Mouse (Mus musculus): ENCODE measurements around the gene Ptprs. TPM values are rescaled to one million over a fixed set of nuclear protein-coding genes. Genes with fewer than 3 reads are reported as not detected.

The Ptprs gene
- polyA plus RNA-seq, 1 experiment from 2014 or later = 229 TPM

DNA sequence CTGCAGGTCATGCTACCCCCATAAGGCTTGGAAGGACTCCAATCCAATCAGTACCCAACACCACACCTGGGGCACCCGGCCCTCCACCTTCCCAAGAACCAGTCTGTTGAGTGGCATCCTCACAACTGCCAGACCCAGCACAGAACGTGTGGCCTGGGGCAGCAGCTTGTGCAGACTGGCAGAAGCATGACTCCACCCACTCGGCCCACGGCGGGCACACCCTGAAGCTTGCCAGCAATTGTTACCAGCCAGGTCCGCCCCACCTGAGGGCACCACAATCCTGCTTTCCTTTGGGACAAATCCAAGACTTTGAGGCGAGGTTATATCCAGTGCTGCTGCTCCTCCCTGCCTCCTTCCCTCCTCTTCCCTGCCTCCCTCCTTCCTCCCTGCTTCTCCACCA is 11.5 kb downstream of the Ptprs start:
- Histone ChIP-seq H3K4me1 (ENCODE audit: control insufficient read depth, insufficient read depth, low read depth, low read length) (peaks cover 75% of the 10 kb centered on the region), H3K27ac (ENCODE audit: low read depth, low read length) (no peak overlapping the region)

DNA sequence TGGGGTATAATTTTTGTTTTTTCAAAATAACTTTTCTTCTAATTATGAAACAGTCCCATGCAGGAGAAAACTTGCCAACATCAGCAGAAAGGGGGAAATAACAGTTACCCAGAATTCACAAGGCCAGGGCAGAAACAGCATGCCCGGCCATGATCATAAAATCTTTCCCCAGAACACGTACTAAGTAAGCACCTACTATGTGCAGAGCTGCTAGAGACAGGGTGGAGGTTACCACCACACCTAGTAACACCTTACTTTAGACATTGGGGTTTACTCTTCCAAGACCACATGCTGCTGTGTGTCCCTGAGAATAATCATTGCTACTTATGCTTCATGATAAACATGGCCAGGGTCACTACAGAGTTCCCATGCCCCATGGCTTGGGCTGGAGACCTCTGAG is 11.9 kb downstream of the Ptprs start:
- no peak overlapping the region for H3K9ac ChIP-seq (ENCODE audit: low read depth, low read length)
- H3K4me3 ChIP-seq (ENCODE audit: low read length) = no peak overlapping the region
- WGBS = 91% methylated on average over 2 of the region's 2 CpGs
- peaks cover 73% of the 10 kb centered on the region for H3K4me1 ChIP-seq (ENCODE audit: control insufficient read depth, insufficient read depth, low read depth, low read length)
- ATAC-seq = no peak
- H3K4me2 ChIP-seq (ENCODE audit: low read length) = no peak overlapping the region
- no peaks in the 10 kb centered on the region for H3K9me3 ChIP-seq (ENCODE audit: control insufficient read depth, low read length)
- no peaks in the 10 kb centered on the region for H3K27me3 ChIP-seq (replicated peaks; ENCODE audit: control insufficient read depth, insufficient read depth, low read length)
- H3K36me3 ChIP-seq (ENCODE audit: control insufficient read depth, insufficient read depth, low read length) = 0 out of 2 replicates have a peak, but pooled peaks cover 3% of the 10 kb centered on the region
- no peak overlapping the region for H3K27ac ChIP-seq (ENCODE audit: low read depth, low read length)

More for the DNA sequence above, 11.5 kb downstream of the Ptprs start:
- no peak overlapping the region for H3K9ac ChIP-seq (ENCODE audit: low read depth, low read length)
- H3K9me3 ChIP-seq (ENCODE audit: control insufficient read depth, low read length) = no peaks in the 10 kb centered on the region
- ATAC-seq = no peak
- no peak overlapping the region for H3K4me2 ChIP-seq (ENCODE audit: low read length)
- WGBS = 49% methylated on average over 7 of the region's 7 CpGs
- H3K27me3 ChIP-seq (replicated peaks; ENCODE audit: control insufficient read depth, insufficient read depth, low read length) = no peaks in the 10 kb centered on the region
- H3K4me3 ChIP-seq (ENCODE audit: low read length) = no peak overlapping the region
- 0 out of 2 replicates have a peak, but pooled peaks cover 3% of the 10 kb centered on the region for H3K36me3 ChIP-seq (ENCODE audit: control insufficient read depth, insufficient read depth, low read length)

DNA sequence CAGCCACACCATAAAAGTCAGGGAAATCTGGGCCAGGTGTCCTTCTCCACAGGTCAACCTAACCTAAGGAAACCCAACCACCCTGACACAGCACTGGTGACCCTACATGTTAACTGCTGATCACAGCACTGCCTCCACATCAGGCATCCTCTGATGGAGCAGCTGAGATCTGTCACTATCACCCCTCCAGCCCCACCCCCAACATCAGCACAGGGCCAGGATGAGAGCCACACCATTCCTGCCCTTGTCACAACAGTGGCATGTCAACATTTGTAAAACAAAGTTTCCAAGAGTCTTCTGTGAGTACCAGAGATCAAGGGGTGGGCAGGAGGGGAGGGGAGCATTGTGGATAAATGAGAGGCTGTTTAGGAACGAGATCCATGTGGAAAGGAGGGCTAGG is 12.8 kb downstream of the Ptprs start:
- 42% methylated on average over 1 of the region's 1 CpGs for WGBS
- Histone ChIP-seq H3K27ac (ENCODE audit: low read depth, low read length) (no peak overlapping the region), H3K9ac (ENCODE audit: low read depth, low read length) (no peak overlapping the region), H3K4me1 (ENCODE audit: control insufficient read depth, insufficient read depth, low read depth, low read length) (peaks cover 65% of the 10 kb centered on the region), H3K4me3 (ENCODE audit: low read length) (no peak overlapping the region), H3K9me3 (ENCODE audit: control insufficient read depth, low read length) (no peaks in the 10 kb centered on the region), H3K4me2 (ENCODE audit: low read length) (no peak overlapping the region), H3K27me3 (replicated peaks; ENCODE audit: control insufficient read depth, insufficient read depth, low read length) (no peaks in the 10 kb centered on the region), H3K36me3 (ENCODE audit: control insufficient read depth, insufficient read depth, low read length) (0 out of 2 replicates have a peak, but pooled peaks cover 2% of the 10 kb centered on the region)
- ATAC-seq = no peak

DNA sequence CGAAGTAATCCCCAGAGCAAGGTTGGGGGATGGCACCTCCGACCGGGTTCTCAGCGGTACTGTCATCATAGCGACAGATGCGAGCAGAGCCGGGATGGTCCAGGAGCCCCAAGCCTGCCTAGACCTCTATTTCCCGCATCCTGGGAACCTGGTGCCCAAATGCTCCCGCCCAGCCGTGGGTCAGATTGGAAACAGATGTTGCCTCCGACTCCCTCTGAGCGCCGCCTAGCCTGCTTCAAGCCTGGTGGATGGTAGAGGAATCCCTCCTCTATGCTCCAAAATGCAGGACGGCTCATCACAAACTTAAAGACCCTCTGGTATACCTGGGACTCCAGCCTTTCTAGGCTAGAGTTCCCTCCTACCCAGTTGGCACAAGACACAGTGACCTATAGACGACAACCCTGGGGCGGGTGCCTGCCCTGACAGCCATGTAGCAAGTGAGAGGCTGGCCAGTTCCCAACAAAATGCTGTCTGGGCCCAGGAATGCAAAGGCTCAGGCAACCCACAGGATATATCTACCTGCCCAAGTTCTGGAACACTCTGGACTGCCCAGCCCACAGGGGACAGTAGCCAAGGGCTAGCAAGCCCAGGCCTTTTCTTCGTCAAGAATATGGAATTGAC is 13.3 kb downstream of the Ptprs start:
- peaks cover 60% of the 10 kb centered on the region for H3K4me1 ChIP-seq (ENCODE audit: control insufficient read depth, insufficient read depth, low read depth, low read length)
- H3K9ac ChIP-seq (ENCODE audit: low read depth, low read length) = peak overlapping the region; percentile 71
- H3K27ac ChIP-seq (ENCODE audit: low read depth, low read length) = peak overlapping the region; percentile 83
- WGBS = 4% methylated on average over 17 of the region's 17 CpGs
- H3K4me2 ChIP-seq (ENCODE audit: low read length) = peak overlapping the region; percentile 89
- H3K4me3 ChIP-seq (ENCODE audit: low read length) = peak overlapping the region; percentile 55
- no peak for ATAC-seq
- no peaks in the 10 kb centered on the region for H3K9me3 ChIP-seq (ENCODE audit: control insufficient read depth, low read length)
- no peaks in the 10 kb centered on the region for H3K27me3 ChIP-seq (replicated peaks; ENCODE audit: control insufficient read depth, insufficient read depth, low read length)
- peaks cover 2% of the 10 kb centered on the region; the same call in 1 of the 2 replicates for H3K36me3 ChIP-seq (ENCODE audit: control insufficient read depth, insufficient read depth, low read length)

DNA sequence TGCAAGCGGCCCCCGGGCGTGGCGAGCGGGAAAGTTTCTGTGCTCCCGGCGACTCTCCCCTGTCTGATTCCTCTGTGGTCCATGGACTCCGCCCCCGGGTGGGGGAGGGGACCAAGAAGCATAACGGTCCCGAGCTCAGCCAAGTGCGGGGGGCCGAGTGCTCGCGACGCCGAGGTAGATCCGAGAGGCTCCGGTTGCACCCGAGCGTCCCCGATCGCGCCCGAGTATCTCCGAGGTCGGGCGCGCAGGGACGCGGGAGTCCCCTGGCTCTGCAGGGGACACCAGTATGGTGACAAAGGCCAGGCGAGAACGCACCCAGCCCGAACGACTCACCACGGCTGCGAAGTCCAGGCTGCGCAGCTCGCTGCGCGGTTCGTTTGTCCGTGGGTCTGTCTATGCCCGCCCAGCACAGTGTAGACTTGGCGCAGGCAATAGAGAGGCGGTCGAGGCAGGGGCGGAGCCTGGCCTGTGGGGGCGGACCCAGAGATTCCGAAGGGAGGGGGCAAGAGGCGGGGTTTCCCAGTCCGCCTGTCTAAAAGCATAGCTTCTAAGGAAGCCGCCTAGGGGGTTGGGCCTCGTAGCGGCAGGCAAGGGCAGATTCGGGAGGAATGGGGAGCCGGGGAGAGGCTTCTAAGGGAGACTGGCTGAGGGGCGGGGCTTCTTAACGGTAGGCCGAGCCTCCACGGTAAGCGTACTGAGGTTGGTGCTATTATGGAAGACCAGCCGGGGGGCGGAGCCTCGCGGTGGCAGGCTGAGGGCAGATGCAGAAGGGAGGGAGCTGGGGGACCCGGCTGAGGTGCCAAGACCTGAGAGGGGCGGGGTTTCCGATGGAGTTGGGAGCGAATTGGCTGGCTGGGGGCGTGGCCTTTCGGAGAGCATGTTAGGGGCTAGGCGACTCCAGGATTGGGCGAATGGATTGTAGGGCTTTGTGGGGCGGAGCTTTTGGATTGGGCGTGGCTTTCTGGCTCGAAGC is 14.2 kb downstream of the Ptprs start:
- Histone ChIP-seq H3K27ac (ENCODE audit: low read depth, low read length) (peak overlapping the region; percentile 83), H3K4me2 (ENCODE audit: low read length) (peak overlapping the region; percentile 89), H3K9ac (ENCODE audit: low read depth, low read length) (peak overlapping the region; percentile 71), H3K4me3 (ENCODE audit: low read length) (peak overlapping the region; percentile 55), H3K9me3 (ENCODE audit: control insufficient read depth, low read length) (no peaks in the 10 kb centered on the region), H3K27me3 (replicated peaks; ENCODE audit: control insufficient read depth, insufficient read depth, low read length) (no peaks in the 10 kb centered on the region), H3K36me3 (ENCODE audit: control insufficient read depth, insufficient read depth, low read length) (peaks cover 4% of the 10 kb centered on the region; the same call in 1 of the 2 replicates), H3K4me1 (ENCODE audit: control insufficient read depth, insufficient read depth, low read depth, low read length) (peaks cover 51% of the 10 kb centered on the region)
- under 1% methylated on average over 75 of the region's 77 CpGs for WGBS
- peak; percentile 93 for ATAC-seq

DNA sequence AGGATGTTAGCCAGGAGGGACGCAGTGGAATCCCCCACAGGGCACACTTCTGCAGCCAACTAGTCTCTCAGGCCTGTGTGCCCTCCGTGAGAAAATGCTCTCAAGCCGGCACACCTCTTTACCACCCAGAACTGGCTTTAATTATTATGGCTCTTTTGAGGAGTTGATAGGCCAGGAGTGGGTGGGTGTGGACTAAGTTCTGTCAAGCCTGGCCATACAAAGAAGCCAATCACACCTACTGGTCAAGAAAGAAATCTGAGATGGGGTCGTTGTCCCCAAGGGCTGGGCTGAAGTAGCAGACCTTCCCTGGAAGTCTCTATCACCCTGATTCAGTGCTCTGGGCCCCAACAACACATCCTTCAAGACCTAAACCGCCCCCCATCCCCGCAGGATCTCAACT is 15.4 kb downstream of the Ptprs start:
- WGBS = 32% methylated on average over 6 of the region's 6 CpGs
- no peaks in the 10 kb centered on the region for H3K9me3 ChIP-seq (ENCODE audit: control insufficient read depth, low read length)
- peak overlapping the region; percentile 55 for H3K4me3 ChIP-seq (ENCODE audit: low read length)
- H3K9ac ChIP-seq (ENCODE audit: low read depth, low read length) = peak overlapping the region; percentile 71
- H3K36me3 ChIP-seq (ENCODE audit: control insufficient read depth, insufficient read depth, low read length) = peaks cover 14% of the 10 kb centered on the region
- peaks cover 44% of the 10 kb centered on the region for H3K4me1 ChIP-seq (ENCODE audit: control insufficient read depth, insufficient read depth, low read depth, low read length)
- ATAC-seq = no peak
- H3K4me2 ChIP-seq (ENCODE audit: low read length) = peak overlapping the region; percentile 89
- peak overlapping the region; percentile 83; the same call in 1 of the 2 replicates for H3K27ac ChIP-seq (ENCODE audit: low read depth, low read length)
- no peaks in the 10 kb centered on the region for H3K27me3 ChIP-seq (replicated peaks; ENCODE audit: control insufficient read depth, insufficient read depth, low read length)

DNA sequence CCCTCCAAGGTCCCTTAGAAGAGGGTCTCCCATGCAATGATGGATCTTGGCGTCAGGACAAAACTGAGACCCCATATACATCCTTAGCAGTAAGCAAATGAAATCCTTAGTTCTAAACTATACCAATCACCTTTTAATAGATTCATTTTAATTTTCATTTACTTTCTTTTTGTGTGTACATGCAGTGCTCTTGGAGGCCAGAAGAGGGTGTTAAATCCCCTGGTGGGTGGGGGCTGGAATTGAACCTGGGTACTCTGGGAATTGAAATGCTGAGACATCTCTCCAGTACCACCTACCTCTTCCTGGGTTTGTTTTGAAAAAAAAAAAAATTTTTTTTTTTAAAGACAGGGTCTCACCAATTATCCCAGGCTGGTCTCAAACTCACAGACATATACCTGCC is 18.8 kb downstream of the Ptprs start:
- Histone ChIP-seq H3K9me3 (ENCODE audit: control insufficient read depth, low read length) (no peaks in the 10 kb centered on the region), H3K4me3 (ENCODE audit: low read length) (no peak overlapping the region), H3K4me2 (ENCODE audit: low read length) (no peak overlapping the region), H3K27me3 (replicated peaks; ENCODE audit: control insufficient read depth, insufficient read depth, low read length) (no peaks in the 10 kb centered on the region), H3K27ac (ENCODE audit: low read depth, low read length) (no peak overlapping the region), H3K36me3 (ENCODE audit: control insufficient read depth, insufficient read depth, low read length) (peaks cover 44% of the 10 kb centered on the region), H3K4me1 (ENCODE audit: control insufficient read depth, insufficient read depth, low read depth, low read length) (peaks cover 23% of the 10 kb centered on the region), H3K9ac (ENCODE audit: low read depth, low read length) (no peak overlapping the region)
- 100% methylated on average over 1 of the region's 1 CpGs for WGBS
- ATAC-seq = no peak

DNA sequence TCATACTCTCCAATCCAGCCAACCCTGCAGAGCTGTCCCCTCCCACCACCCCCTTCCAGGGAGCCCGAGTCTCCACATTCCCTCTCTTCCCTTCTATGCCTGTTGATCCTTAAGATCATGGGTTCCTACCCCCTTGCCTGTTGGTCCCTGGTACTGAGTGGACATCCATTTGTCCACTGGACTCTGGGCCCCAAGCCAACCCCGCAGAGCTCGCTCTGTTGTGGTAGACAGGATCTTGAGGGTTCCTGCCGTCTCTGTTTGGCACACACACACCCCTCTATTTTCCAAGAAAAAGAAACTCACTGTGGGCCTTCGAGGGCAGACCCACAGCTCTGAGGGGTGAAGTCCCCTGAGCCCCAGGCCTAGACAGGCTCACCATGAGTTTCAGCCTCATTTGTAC is 19.9 kb downstream of the Ptprs start:
- Histone ChIP-seq H3K4me2 (ENCODE audit: low read length) (no peak overlapping the region), H3K27ac (ENCODE audit: low read depth, low read length) (no peak overlapping the region), H3K4me1 (ENCODE audit: control insufficient read depth, insufficient read depth, low read depth, low read length) (peaks cover 17% of the 10 kb centered on the region), H3K4me3 (ENCODE audit: low read length) (no peak overlapping the region), H3K36me3 (ENCODE audit: control insufficient read depth, insufficient read depth, low read length) (peaks cover 52% of the 10 kb centered on the region), H3K27me3 (replicated peaks; ENCODE audit: control insufficient read depth, insufficient read depth, low read length) (no peaks in the 10 kb centered on the region), H3K9ac (ENCODE audit: low read depth, low read length) (no peak overlapping the region), H3K9me3 (ENCODE audit: control insufficient read depth, low read length) (no peaks in the 10 kb centered on the region)
- no peak for ATAC-seq
- WGBS = 69% methylated on average over 5 of the region's 5 CpGs

DNA sequence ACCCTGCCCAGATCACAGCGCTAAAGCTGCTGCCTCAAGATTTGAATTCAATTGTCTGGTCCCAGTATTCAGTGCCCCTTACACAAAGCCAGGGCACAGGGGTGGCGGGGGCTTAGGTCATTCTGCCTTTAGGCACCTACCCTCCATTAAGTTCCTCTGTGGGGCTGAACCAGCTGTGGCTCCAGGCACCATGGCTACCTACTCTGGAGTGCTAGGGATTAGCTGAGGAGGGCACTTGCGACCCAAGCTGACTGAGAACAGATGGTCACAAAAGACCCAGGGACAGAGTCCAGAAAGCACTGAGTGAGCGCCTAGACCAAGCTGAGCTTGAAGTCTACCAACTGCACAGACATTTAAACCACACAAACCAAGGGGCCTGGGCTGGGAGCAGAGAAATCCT is 22.6 kb downstream of the Ptprs start:
- ATAC-seq = no peak
- Histone ChIP-seq H3K4me2 (ENCODE audit: low read length) (no peak overlapping the region), H3K36me3 (ENCODE audit: control insufficient read depth, insufficient read depth, low read length) (peaks cover 79% of the 10 kb centered on the region), H3K4me3 (ENCODE audit: low read length) (no peak overlapping the region), H3K9me3 (ENCODE audit: control insufficient read depth, low read length) (no peaks in the 10 kb centered on the region), H3K27me3 (replicated peaks; ENCODE audit: control insufficient read depth, insufficient read depth, low read length) (no peaks in the 10 kb centered on the region), H3K4me1 (ENCODE audit: control insufficient read depth, insufficient read depth, low read depth, low read length) (no peaks in the 10 kb centered on the region; the same call in 1 of the 2 replicates), H3K27ac (ENCODE audit: low read depth, low read length) (no peak overlapping the region), H3K9ac (ENCODE audit: low read depth, low read length) (no peak overlapping the region)
- WGBS = 53% methylated on average over 4 of the region's 4 CpGs
